Mouse (Mus musculus) heart, adult 8-10 months (tissue): ENCODE measurements around the gene Mtmr3. TPM values are rescaled to one million over a fixed set of nuclear protein-coding genes. Genes with fewer than 3 reads are reported as not detected.
"Not testable (repeated sequence)": the region's sequence is repeated elsewhere in the genome, so short reads cannot be mapped to it uniquely, and the experiment has no call there.

Experiments
- DNase-seq: peaks from one replicate; pipeline ENCODE4 v3.0.0; 2022; ENCODE audit warnings: low spot score
- total RNA-seq, 4 experiments: library from RNA; stranded (reverse); gene quantifications; 2 replicates each; pipeline ENCODE4 v1.2.4; 2022

Gene Mtmr3
- total RNA-seq, 4 experiments from 2014 or later, result 46.6 to 51.9 (median 49.2) TPM

GRCm38 (mm10) chr11:4601890-4602289, 7.2 kb upstream of the Mtmr3 start:
- no peak for DNase-seq

GRCm38 (mm10) chr11:4599916-4600315, 5.3 kb upstream of the Mtmr3 start:
- DNase-seq, result no peak

GRCm38 (mm10) chr11:4598411-4598810, 3.7 kb upstream of the Mtmr3 start:
- DNase-seq, result no peak

- no peak for DNase-seq
These were observed 635 bp downstream of the Mtmr3 start for GRCm38 (mm10) chr11:4593849-4594607.

GRCm38 (mm10) chr11:4593491-4593848, 1.2 kb downstream of the Mtmr3 start:
- no peak for DNase-seq

GRCm38 (mm10) chr11:4591811-4592210, 2.9 kb downstream of the Mtmr3 start:
- no peak for DNase-seq

- DNase-seq, result peak; percentile 65
These were observed 16.0 kb downstream of the Mtmr3 start for GRCm38 (mm10) chr11:4578682-4579081.

- no peak for DNase-seq
These were observed 17.6 kb downstream of the Mtmr3 start for GRCm38 (mm10) chr11:4577079-4577478.

GRCm38 (mm10) chr11:4576090-4576732, 18.5 kb downstream of the Mtmr3 start:
- not testable (repeated sequence) for DNase-seq

- peak; percentile 63 for DNase-seq
These were observed 23.2 kb downstream of the Mtmr3 start for GRCm38 (mm10) chr11:4571491-4571901.

- no peak for DNase-seq
These were observed 28.3 kb downstream of the Mtmr3 start for GRCm38 (mm10) chr11:4566333-4566732.

GRCm38 (mm10) chr11:4565545-4565944, 29.1 kb downstream of the Mtmr3 start:
- no peak for DNase-seq

- no peak for DNase-seq
These were observed 41.2 kb downstream of the Mtmr3 start for GRCm38 (mm10) chr11:4553274-4554063.

GRCm38 (mm10) chr11:4547569-4547968, 47.1 kb downstream of the Mtmr3 start:
- DNase-seq, result no peak

- no peak for DNase-seq
These were observed 48.7 kb downstream of the Mtmr3 start for GRCm38 (mm10) chr11:4545976-4546375.

- no peak for DNase-seq
These were observed 49.3 kb downstream of the Mtmr3 start for GRCm38 (mm10) chr11:4545401-4545800.

GRCm38 (mm10) chr11:4544627-4544921, 50.1 kb downstream of the Mtmr3 start:
- DNase-seq, result not testable (repeated sequence)

- DNase-seq, result no peak
These were observed 50.7 kb downstream of the Mtmr3 start for GRCm38 (mm10) chr11:4543746-4544626.

GRCm38 (mm10) chr11:4543040-4543551, 51.6 kb downstream of the Mtmr3 start:
- no peak for DNase-seq

GRCm38 (mm10) chr11:4536645-4537044, 58.0 kb downstream of the Mtmr3 start:
- no peak for DNase-seq

- no peak for DNase-seq
These were observed 67.5 kb downstream of the Mtmr3 start for GRCm38 (mm10) chr11:4527132-4527531.
